In the genomic region with DNA sequence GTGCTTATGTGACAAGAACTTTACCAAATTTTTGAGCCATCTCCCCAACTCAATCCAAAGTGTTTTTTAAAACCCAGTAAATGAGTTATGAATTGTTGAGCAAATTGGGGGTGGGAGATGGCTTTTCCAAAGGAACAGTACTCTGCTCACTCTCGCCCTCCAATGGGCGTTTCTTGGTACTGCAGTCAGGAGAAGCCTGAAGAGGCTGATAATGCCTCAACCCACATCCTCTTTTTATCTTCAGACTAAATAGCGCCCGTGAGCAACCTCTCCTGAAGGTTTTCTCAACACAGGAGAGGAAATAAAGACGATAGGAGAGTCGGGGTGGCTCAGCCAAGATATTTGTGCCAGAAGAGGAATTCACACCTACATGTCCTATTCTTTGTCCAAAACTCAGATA, we compare ENCODE assay signal across 9 mouse cellular contexts. TPM values are rescaled to one million over a fixed set of nuclear protein-coding genes. Genes with fewer than 3 reads are reported as not detected.
DNase-seq lines count a peak whose midpoint lies in the region; TF ChIP-seq lines count a peak whose summit lies in the region.
"Had no signal": no experiment of that assay in that cellular context is flagged by ENCODE, and none has a peak within 500 bp of the region (broad histone marks: within the 10 kb centered on the region; RNA-seq: fewer than 3 reads in every experiment).

No protein-coding gene starts in this region.

- no peaks in the 10 kb centered on the region for H3K4me1 ChIP-seq in kidney, adult 2 months (ENCODE audit: control insufficient read depth, insufficient read depth, low read length)
- peaks cover 0 to 7% of the 10 kb centered on the region in 2 experiments; a peak in 2 of 4 replicates for H3K4me1 ChIP-seq in MEL (ENCODE audit: control insufficient read depth in 1 of 2, insufficient read depth in 2 of 2, low read length in 2 of 2)
- H3K4me1 ChIP-seq: limb, embryonic 13.5 days had no signal

- H3K9me3 ChIP-seq in MEL (replicated peaks; ENCODE audit: insufficient read depth, low read length), result no peaks in the 10 kb centered on the region
- H3K9me3 ChIP-seq: limb, embryonic 13.5 days had no signal

- no peaks in the 10 kb centered on the region for H3K27me3 ChIP-seq in kidney, adult 2 months (replicated peaks; ENCODE audit: control insufficient read depth, insufficient read depth, low read length)
- H3K27me3 ChIP-seq in MEL (ENCODE audit: control insufficient read depth in 1 of 2, insufficient read depth in 2 of 2, low read length in 2 of 2), result peaks cover 0 to 9% of the 10 kb centered on the region in 2 experiments
- H3K27me3 ChIP-seq in splenic B cell, adult 2 months (ENCODE audit: control insufficient read depth, insufficient read depth, low read length, poor library complexity, severe bottlenecking), result no peaks in the 10 kb centered on the region
- H3K27me3 ChIP-seq: limb, embryonic 13.5 days had no signal

- H3K36me3 ChIP-seq in kidney, adult 2 months (ENCODE audit: control insufficient read depth, insufficient read depth, low read length), result no peaks in the 10 kb centered on the region
- H3K36me3 ChIP-seq in MEL (ENCODE audit: control insufficient read depth in 1 of 2, insufficient read depth in 2 of 2, low read length in 2 of 2), result peaks cover 0 to 4% of the 10 kb centered on the region in 2 experiments; a peak in 2 of 4 replicates
- H3K36me3 ChIP-seq in splenic B cell, adult 2 months (ENCODE audit: control insufficient read depth, insufficient read depth, low read length, poor library complexity, severe bottlenecking), result no peaks in the 10 kb centered on the region
- H3K36me3 ChIP-seq: limb, embryonic 13.5 days had no signal

- WGBS in kidney, adult 2 months, result 39% methylated on average over 6 of the region's 6 CpGs

- H3K27ac ChIP-seq in kidney, adult 2 months (ENCODE audit: insufficient read depth, low read depth, low read length), result no peak overlapping the region
- no peak overlapping the region for H3K27ac ChIP-seq in MEL (ENCODE audit: control insufficient read depth, low read depth, low read length)
- H3K27ac ChIP-seq: limb, embryonic 13.5 days had no signal

- no peak overlapping the region for H3K4me3 ChIP-seq in kidney, adult 2 months (ENCODE audit: insufficient read depth, low read depth, low read length)
- H3K4me3 ChIP-seq in MEL (ENCODE audit: control insufficient read depth in 1 of 2, insufficient read depth in 1 of 2, low read depth in 2 of 2, low read length in 2 of 2), result peak overlapping the region in 1 of 2 experiments; percentile 7; a peak in 1 of 4 replicates
- H3K4me3 ChIP-seq: limb, embryonic 13.5 days had no signal

- peak; percentile 72 for TF ChIP-seq RAD21 in MEL (IDR thresholded peaks at IDR 0.05; ENCODE audit: low read depth, low read length)

- TF ChIP-seq CTCF in kidney, adult 2 months (conservative IDR thresholded peaks at IDR 0.05; ENCODE audit: insufficient read depth, insufficient read length, low read depth, low read length), result peak; percentile 52
- TF ChIP-seq CTCF in MEL (IDR thresholded peaks at IDR 0.05 in 2 of 3, conservative IDR thresholded peaks at IDR 0.05 in 1 of 3; ENCODE audit: control insufficient read depth in 1 of 3, insufficient read depth in 1 of 3, low read depth in 2 of 3, low read length in 3 of 3, poor library complexity in 1 of 3, severe bottlenecking in 1 of 3), result peak; percentile 78 to 93 (median 92)

- TF ChIP-seq POLR2A in kidney, adult 2 months (IDR thresholded peaks at IDR 0.05; ENCODE audit: low read depth, low read length), result no peak
- TF ChIP-seq POLR2A in MEL (IDR thresholded peaks at IDR 0.05; ENCODE audit: control insufficient read depth in 1 of 2, insufficient read depth in 1 of 2, low read depth in 1 of 2, low read length in 2 of 2, poor library complexity in 1 of 2), result no peak

- 0 out of 2 replicates have a peak overlapping the region, but pooled peaks have one; percentile 17 for H3K9ac ChIP-seq in MEL (ENCODE audit: control insufficient read depth, low read depth, low read length, poor library complexity, severe bottlenecking)
- H3K9ac ChIP-seq: limb, embryonic 13.5 days had no signal

- DNase-seq in kidney, adult 2 months, result no peak
- no peak for DNase-seq in kidney, adult 9 months
- DNase-seq in B cell, adult 2 months, result peak; percentile 18 to 21
- DNase-seq in MEL (ENCODE audit: low read depth, low spot score), result peak; percentile 84
- peak; percentile 70 for DNase-seq in heart, postnatal 4 days
- peak; percentile 17 for DNase-seq in splenic B cell, adult 2 months (ENCODE audit: low read depth, low spot score)
- DNase-seq in cerebellum, adult 8-10 months, result no peak
- no peak for DNase-seq in left cerebral cortex, adult 9 months (ENCODE audit: low spot score in 2 of 2)

- H3K79me2 ChIP-seq in MEL (ENCODE audit: control insufficient read depth, insufficient read depth, low read length, poor library complexity), result no peaks in the 10 kb centered on the region; the same call in 1 of the 2 replicates

- TF ChIP-seq EP300 in MEL (IDR thresholded peaks at IDR 0.05; ENCODE audit: low read depth in 1 of 2, low read length in 2 of 2), result peak; percentile 30 to 67; a peak in 3 of 4 replicates

TF ChIP-seq in MEL, 35 proteins besides CTCF, POLR2A, EP300 and RAD21:
- TF ChIP-seq POLR2AphosphoS2 (IDR thresholded peaks at IDR 0.05; ENCODE audit: low read length) (no peak), GATA1 (IDR thresholded peaks at IDR 0.05; ENCODE audit: low read depth, low read length) (peak; percentile 81), ZKSCAN1 (IDR thresholded peaks at IDR 0.05; ENCODE audit: low read depth, low read length) (no peak), MYC (IDR thresholded peaks at IDR 0.05; ENCODE audit: low read depth, low read length) (no peak), ZC3H11A (IDR thresholded peaks at IDR 0.05; ENCODE audit: low read depth, low read length) (peak; percentile 84), SMC3 (IDR thresholded peaks at IDR 0.05; ENCODE audit: low read depth, low read length) (peak; percentile 97), TBP (IDR thresholded peaks at IDR 0.05; ENCODE audit: low read depth, low read length) (peak; percentile 16; the same call in 1 of the 2 replicates), ELF1 (IDR thresholded peaks at IDR 0.05; ENCODE audit: low read depth, low read length) (no peak), SIN3A (IDR thresholded peaks at IDR 0.05; ENCODE audit: low read length) (peak; percentile 44; the same call in 1 of the 2 replicates), USF2 (IDR thresholded peaks at IDR 0.05; ENCODE audit: borderline replicate concordance in 1 of 2, insufficient read depth in 1 of 2, low read depth in 1 of 2, low read length in 2 of 2) (no peak), ETS1 (IDR thresholded peaks at IDR 0.05; ENCODE audit: low read depth, low read length) (no peak), MXI1 (IDR thresholded peaks at IDR 0.05; ENCODE audit: low read depth, low read length) (no peak), TCF12 (IDR thresholded peaks at IDR 0.05; ENCODE audit: low read depth, low read length) (no peak), BHLHE40 (IDR thresholded peaks at IDR 0.05; ENCODE audit: borderline replicate concordance, low read depth, low read length) (peak; percentile 71), HCFC1 (IDR thresholded peaks at IDR 0.05; ENCODE audit: low read depth, low read length) (0 out of 2 replicates have a peak, but pooled peaks have one; percentile 6), CHD1 (IDR thresholded peaks at IDR 0.05; ENCODE audit: low read depth, low read length) (no peak), MAX (IDR thresholded peaks at IDR 0.05; ENCODE audit: low read length) (0 out of 2 replicates have a peak, but pooled peaks have one; percentile 8), POLR2AphosphoS5 (IDR thresholded peaks at IDR 0.05; ENCODE audit: borderline replicate concordance, low read depth, low read length) (no peak), E2F4 (IDR thresholded peaks at IDR 0.05; ENCODE audit: borderline replicate concordance, low read depth, low read length) (no peak)

RNA-seq across cellular contexts. Expression of a gene that starts 19.7 kb away (rescaled TPM):
- polyA plus RNA-seq in kidney, adult 2 months (2012; rRNA removed), result 2.5 and 2.8 TPM in 2 replicates
- 2.0 and 2.9 TPM in 2 replicates for total RNA-seq in MEL (2012; rRNA removed)
- 1 to 10 TPM in 1 of 2 experiments, not detected in 1; 4.1 TPM for polyA plus RNA-seq in MEL (2012; ENCODE audit: insufficient read depth in 1 of 2, insufficient read length in 2 of 2, low read depth in 1 of 2, low replicate concordance in 2 of 2, missing spikeins in 1 of 2)
- total RNA-seq in heart, postnatal 4 days (2021), result 10 to 100 TPM; 26.6 to 30.4 TPM

Comparison
In these comparisons a context has a peak if more than half of its experiments do, and no peak if none do; other contexts are left out.
1. DNase-seq: peak in B cell, adult 2 months (2 of 2), MEL (single experiment), heart, postnatal 4 days (single experiment) and splenic B cell, adult 2 months (single experiment); none in kidney, adult 2 months (single experiment), kidney, adult 9 months (single experiment), cerebellum, adult 8-10 months (single experiment) and left cerebral cortex, adult 9 months (0 of 2).